Mouse (Mus musculus) adrenal gland, postnatal 14 days (tissue): ENCODE measurements around the gene Ccdc15. TPM values are rescaled to one million over a fixed set of nuclear protein-coding genes. Genes with fewer than 3 reads are reported as not detected.

ENCODE experiments used
- DNase-seq: peaks from one replicate; pipeline ENCODE4 v3.0.0; 2021; ENCODE audit warnings: mixed read lengths
- long read RNA-seq, 2 experiments: library from polyadenylated mRNA; stranded (forward); transcript quantifications; one replicate each; pipeline ENCODE4 v2.0.0; 2021
- total RNA-seq: library from RNA; stranded (reverse); gene quantifications from 2 replicates; pipeline ENCODE4 v1.2.3, GENCODE M21; 2021

Gene Ccdc15
- 2.9 and 4.2 TPM in 2 replicates for total RNA-seq
- long read RNA-seq, experiment 1, result 0 reads
- long read RNA-seq, experiment 2, partial matches to known transcripts, result 1 of 1 reads
- long read RNA-seq, experiment 2, other reads (novel, unspliced or antisense), result 0 of 1 reads

DNA sequence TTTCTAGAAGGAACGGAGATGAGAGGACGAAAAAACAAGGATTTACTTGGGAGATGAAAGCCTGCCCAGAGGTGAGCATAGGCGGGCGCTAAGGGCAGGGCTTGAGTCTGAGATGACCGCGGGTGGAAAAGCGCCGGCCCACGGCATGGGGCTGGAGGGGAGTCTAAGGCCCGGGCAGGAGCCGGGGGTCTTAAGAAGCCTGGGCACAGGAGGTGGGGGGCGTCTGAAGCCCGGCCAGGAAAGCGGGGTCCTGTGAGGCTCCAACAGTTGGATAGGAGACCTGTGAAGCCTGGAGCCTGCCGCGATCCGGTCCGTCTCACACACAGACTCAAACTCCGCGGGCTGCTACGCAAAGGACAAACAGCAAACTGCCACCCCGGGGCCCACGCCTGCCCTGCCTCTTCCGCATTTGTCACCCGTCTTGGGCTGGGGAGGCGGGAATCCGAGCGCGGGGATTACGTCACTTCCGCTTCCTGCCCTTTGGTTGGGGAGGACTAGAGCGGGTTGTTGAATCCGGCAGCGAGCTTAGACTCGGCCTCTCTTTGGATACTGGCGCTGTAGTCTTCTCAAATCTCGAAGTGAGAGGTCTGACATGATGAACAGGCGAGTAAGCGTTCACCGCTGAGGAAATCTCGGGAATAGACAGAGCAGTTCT is at the start of gene Ccdc15:
TSS of gene Ccdc15 (minus strand) at position 445 of the 655 bp plus-strand sequence.
- peak; percentile 99 for DNase-seq

DNA sequence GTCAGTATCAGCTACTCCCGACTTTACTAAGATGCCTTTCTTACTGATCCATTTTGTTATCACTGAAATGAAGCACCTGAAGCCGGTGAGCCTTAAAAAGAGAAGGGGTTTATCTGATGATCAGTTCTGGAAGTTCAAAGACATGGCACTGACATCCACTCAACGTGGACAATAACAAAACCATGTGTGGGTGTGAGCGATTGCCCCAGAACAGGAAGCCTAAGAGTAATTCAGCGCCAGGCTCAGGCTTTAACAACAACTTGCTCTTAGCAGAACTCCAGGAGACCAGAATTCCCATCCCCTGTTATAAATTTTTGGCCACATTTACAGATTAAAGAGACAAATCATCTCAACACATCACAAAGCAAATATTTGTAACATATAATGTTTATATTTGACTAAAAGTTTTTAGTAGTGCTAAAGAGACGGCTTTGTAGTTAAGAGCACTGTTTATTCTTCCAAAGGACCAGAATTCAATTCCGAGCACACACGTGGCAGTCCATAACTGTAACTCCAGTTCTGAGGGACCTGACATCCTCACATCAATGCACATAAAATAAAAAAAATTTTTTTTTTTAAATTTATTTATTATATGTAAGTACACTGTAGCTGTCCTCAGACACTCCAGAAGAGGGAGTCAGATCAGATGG is 45.4 kb upstream of the Ccdc15 start:
- no peak for DNase-seq

DNA sequence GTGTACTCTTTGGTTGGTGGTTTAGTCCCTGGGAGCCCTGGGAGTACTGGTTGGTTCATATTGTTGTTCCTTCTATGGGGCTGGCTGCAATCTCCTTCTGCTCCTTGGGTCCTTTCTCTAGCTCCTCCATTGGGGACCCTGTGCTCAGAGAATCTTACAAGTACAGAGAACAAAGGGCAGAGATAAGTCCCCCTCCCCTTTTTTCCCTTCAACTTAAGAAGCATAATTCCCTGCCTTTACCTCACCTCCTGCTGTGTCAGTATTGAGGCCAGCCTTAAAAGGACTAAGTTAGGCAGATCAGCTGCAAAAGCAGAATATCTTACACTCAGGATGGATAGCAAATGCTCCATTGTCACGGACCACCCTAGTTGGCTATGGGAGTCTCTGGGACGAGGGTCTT is 43.8 kb upstream of the Ccdc15 start:
- DNase-seq, result no peak

DNA sequence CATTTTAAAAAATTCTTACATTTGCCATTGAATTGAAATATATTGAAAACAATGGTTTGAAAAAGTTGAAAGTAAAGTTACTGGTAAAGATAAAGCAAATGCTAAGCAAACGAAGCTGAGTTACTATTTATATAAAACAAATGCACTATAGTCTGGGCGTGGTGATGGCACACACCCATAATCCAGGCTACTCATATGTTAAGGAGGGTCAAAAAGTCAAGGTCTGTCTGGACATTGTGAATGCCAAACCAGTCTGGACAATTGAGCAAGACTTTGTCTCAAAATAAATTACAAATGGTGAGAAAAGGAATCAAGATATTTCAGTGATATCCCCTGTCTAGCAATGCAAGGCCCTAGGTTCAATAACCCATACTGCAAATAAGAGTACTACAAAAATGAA is 42.7 kb upstream of the Ccdc15 start:
- DNase-seq, result no peak

DNA sequence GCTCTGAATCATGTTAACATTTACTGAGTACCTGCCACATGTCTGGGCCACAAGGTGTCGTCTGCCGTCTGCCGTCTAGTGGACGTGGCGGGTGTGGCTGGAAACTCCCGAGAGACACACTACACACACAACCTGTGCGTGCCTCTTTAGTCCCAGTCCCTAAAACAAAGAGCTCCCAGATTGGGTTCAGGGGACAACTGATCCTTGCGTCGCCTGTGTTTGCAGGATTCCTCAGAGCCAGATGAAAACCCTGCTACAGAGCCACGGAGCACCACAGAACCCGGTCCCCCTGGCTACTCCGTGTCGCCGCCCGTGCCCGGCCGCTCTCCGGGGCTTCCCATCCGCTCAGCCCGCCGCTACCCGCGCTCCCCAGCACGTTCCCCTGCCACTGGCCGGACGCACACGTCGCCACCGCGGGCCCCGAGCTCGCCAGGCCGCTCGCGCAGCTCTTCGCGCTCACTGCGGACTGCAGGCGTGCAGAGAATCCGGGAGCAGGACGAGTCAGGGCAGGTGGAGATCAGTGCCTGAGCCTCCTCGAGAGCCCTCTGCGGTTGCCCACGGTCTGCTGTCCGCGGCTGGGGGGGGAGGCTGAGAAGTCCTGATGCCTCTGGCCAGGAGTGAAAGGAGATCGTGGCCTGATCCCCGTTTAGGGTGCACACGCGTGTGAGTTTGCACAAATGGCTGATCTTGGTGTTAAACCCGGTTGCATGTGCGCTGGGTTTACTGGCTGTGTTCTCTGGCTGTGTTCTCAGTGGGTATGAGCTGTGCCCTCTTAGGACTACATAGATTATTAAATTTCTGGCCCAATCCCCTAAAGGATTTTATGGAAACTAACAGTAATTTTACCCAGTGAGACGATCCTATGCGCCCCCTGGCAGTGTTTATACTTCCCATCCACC is 36.3 kb upstream of the Ccdc15 start:
- peak; percentile 72 for DNase-seq

DNA sequence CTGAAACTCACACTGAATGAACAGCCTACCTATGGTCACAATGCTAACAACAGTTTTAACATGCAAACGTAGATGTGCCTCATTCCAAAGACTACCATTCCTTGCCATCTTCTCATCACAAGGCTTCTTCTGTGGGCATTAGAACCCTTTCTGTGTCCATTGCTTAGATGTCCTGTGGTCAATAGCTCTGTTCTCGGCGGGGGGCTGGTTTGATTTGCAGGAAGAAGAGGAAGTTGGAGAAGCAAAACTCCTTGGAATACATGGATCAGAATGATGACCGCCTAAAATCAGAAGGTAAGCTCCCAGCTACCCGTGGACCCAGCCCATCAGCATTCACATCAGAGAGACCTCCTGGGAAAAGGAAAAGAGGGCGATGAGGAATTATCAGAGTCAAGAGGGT is 34.9 kb upstream of the Ccdc15 start:
- DNase-seq, result no peak

DNA sequence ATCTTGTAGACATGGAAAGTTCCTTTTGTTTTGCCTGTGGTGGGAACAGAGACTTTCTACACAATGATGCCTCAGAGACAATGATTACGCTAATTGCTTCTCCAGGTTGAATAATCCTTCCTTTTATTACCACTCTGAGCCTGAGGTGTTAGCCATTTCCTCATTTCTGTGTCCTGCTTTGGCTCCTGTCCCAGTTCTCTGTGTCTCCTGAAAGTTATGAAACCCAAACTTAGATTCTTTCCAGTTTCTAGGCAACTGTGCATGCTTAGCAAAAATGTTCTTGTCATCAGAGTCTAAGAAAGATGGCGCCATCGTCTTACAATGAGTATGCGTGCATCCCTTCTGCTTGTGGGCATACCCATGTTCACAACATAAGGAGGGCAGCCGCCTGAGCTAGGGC is 27.5 kb upstream of the Ccdc15 start:
- DNase-seq, result peak; percentile 26

DNA sequence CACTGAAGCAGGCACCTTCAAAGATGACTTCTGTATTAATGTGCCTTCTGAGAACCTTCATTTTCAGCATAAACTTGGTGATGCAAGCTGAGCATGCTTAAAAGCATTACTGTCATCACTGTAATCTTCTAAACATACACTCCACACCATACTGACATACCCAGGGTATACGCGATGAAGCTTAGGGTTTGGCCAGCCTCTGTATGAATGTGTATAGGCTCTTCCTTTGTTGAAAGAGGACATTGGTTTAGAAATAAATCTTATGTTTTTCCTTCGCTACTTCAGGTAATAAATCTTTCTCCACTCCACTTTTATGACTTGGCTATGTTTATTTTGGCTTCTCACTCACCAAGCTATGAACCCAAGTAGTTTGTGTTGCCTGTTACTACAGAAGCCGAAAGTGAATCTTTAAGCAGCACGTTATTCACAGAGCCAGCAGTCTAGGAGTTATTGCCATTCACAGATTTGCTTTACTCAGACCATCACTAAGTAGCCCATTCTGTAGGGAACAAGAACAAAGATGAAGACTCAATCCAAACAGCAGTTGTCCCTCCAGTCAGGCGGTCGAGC is 23.1 kb upstream of the Ccdc15 start:
- DNase-seq, result no peak

DNA sequence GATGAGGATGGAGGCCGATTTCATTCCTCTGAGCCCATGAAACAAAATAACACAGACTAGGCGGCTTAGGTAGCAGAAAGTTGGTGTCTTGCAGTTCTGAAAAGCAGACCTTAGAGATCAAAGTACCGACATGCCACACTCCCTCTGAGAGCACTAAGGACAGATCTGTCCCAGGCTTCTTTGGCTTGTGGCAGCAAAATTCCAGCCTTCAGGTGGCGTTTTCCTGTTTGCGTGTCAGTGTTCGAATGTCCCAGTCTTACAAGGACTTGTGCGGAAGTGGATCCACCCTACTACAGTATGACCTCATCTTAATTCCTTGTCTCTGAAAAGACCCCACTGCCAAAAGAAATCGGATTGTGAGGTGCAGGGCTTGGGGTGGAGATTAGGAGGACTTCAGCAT is 20.6 kb upstream of the Ccdc15 start:
- DNase-seq, result peak; percentile 32

DNA sequence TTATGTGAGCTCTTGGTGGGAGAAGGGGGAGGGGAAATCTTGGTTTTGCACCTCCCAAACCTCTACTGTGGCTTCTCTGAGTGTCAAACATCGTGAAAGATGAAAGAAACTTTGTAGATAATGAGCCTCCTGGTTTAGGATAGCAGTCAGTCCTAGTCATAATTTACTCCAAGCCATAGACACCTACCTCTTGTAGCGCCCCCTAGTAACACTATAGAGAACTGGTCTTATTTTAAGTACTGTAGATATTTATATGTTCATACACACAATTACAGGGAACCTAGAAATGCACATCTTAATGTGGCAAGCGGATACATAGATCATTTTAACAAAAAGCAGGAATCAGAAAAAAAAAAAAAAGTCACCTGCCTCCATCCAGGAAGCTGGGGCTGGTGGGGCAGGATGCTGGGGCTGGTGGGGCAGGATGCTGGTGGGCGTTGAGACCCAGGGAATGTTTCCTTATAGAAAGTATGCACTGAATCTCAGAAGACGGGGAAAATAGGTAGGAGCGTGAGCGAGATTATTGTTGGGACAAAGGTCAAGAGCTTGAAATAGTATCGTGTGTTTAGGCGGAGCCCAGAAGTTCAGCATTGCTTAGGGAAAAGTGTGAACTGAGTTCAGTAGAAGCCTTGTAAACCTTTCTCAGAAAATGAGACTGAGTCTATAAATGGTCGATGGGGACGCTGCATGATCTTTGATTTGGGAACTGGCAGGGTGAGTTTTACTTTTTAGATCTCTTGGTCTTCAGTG is 20.0 kb upstream of the Ccdc15 start:
- no peak for DNase-seq

DNA sequence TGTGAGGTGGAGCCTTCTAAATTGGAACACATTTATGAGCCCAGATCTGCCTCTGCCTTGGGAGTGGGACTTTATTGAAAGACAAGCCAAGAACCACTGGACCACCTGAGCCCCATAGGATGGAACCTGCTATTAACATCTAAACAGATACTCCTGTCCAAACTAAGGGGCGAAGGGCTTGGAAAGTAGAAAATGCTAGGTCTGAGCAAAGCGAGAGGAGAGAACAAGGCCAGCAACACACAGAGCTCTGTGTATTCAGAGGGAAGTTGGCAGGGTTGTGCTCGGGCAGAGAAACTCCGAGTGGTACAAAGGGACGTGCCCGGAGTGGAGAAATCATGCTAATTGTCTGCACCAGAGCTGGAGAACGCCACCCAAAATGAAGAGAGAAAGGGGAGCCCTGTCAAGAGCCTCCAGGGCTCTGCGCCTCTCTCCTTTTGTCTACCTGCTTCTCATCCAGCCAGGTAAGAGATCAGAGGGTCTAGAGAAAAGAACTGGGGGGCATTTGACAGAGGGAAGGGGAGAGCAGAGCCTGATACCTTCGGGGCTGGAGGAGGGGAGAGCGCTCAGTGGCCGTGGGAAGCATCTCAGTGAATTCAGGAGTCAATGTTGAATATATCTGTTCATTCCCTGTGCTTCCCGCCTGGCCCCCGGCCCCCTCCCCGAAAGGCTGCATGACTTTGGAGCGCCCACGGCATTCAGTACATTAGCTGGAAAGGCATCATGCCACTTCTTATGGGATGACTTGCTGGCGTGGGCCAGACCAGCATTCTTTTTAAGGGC is 19.3 kb upstream of the Ccdc15 start, which contains the start of gene Hepacam:
TSS of gene Hepacam (plus strand) at position 51 of the 780 bp plus-strand sequence.
- DNase-seq, result no peak

DNA sequence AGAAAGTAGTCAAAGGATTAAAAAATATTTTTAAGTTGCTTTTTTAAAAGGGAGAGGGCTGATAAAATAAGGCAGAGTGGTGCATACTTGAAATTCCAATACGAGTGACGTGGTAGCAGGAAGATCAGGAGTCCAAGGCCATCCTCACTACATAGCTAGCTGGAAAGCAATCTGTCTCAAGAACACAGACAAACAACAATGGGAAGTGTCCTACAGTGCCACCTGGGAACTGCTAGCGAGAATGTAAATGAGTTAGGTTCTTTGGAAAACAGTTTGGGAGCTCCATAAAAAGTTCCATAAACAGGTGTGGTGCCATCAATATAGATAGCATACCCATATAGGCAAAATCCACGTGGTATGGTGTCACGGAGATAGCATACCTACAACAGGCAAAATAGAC is 17.5 kb upstream of the Ccdc15 start:
- DNase-seq, result peak; percentile 26

DNA sequence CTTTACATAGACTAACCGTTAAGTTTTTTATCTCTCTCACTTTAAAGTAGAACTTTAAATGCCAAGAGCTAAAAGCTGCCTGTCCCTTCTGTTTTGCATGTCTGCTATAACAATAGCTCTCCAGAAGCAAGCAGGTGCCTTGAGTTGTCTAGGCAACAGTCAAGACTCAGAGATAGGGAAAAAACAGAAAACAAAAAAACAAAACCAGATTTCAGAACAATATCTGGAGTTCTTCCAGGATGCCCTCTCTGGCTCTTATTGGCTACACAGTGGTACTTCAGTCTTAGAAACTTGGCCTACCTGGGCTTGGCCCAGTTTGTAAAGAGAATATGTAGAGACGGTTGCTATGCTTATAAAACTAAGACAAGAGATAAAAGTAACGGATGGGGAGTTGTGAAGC is 16.2 kb upstream of the Ccdc15 start:
- DNase-seq, result no peak

DNA sequence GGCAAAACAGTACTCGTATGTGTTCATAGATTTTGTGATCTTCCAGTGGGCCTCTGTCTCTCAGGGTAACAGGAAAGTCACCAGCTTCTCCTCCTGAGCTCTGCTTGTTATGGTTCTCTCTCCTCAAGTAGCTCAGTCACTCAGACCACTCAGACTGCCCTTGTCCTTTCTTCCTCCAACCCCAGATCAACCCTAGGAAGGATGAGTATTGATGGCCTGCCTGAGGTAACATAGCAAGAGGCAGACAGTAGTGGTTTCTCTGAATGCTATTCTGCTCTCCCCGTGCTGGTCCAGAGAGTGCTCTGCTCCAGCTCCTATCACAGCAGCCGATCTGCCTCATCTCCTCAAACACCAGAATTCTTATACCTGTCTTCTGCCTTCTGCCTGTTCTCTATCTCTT is 15.3 kb upstream of the Ccdc15 start:
- no peak for DNase-seq

DNA sequence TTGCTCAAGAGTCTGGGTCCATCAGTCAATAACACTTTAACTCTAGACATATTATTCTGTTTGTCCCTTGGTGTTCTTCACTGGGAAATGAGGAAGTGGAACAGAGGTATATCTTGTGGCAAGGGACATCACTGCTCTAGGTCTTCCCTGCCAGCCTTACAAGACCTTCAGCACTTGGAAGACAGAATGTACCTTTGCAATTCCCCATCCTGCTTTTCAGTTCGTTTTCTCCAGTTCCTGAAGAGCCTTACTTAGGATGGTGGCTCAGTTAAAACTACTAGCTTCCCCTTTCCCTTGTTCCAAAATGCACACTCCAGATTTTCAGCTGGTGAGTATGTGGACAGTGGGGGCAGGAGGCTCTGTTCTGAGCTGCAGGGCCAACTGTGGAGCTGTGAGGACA is 14.6 kb upstream of the Ccdc15 start:
- no peak for DNase-seq

DNA sequence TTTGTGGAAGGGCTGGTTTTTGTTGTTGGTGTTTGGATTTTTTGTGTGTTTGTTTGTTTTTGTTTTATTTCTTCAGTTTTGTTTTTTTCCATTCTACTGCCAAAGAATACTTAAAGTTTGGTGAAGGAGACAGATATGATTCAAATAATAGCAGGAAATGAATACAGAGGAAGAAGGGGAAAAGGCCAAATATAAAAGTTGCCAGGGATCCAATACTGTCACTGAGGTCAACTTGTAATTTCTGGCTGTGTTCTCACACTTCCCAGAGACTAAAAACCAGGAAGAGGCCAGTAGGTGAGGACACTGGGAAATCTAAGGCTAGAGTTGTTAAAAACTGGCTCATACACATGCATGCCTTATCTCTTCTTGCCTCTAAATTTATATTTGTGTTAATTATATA is 13.9 kb upstream of the Ccdc15 start:
- DNase-seq, result no peak

DNA sequence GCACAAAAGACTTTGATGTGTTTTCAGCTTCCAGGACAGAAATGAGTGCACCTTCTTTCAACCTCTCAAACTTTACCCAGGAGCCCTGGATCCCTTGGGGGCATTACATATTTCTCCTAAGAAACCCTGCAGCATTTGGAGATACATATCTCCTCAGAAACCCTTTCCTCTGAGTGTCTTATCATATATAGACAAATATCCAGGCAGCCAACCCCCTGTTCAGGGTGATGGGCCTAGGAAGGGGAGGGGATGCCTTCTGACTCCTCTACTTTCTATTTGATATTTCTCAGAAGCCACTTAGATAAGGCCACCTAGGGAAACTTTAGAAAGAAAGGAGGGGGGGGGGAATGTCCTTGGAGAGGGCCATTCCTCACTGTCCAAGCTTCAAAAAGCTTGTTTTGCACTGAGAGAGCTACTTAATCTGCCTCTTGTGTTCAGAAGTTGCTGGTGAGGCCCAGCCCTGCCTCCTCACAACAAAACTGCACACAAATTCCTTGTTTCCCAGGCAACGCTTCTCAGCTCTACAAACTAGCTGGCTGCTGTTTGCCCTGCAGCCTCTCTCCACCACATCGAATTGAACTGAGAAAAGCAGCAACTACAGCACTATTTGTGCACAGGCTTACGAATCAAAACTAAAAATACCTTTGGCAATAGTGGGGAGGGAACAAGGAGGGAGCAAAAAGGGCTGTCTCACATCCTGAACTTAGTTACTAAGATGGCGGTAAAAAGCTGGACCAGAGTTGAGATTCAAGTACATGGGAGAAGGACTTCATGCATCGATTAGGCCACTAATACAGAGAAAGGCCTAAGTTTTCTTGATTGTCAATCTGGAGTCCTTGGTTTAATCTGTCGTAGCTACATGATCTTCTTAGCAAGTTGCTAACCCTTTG is 11.3 kb upstream of the Ccdc15 start:
- DNase-seq, result peak; percentile 68

DNA sequence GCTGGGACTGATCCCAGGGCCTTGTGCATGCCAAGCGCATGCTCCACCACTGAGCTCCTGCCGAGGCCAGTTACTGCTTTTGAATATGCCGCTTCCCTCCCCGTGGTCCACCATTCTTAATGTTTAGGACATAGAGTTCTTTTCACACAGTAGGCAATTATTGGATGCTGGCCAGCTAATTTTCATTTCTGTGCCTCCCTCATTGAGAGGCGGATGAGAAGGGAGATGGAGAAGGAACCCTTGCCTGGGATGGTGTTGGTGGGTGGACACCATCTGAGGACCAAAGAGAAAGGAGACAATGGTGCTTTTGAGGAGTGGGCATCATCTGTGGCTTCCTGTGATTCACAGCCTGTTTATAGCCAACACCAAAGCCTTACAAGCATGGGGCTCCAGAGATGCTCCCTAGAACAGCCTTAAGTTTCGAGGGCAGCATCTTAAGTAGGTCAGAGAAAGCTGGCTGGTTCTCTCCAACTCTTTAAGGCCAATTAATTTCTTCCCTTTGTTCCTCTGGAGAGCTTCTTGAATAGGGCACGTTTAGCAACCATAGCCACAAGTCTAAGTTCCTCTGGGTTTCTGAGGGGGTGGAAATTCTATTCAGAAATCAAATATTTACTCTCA is 10.6 kb upstream of the Ccdc15 start:
- no peak for DNase-seq

DNA sequence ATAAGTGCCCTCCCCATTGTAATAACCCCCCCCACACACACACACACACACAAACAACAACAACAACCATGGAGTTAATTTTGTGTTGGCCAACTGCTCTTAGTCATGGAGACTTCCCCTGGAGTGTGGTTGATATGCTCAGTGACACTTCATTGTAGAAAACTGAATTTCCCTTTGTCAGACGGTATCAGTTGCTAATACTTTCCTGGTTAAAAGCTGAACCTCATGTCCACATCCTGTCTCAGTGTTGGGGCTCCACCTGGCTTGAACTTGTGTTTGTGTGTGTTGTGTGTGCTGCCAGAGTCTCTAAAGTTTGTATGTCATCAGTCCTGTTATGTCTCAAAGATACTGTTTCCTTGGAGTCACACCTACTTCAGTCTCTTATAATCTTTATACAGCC is 6.3 kb upstream of the Ccdc15 start:
- no peak for DNase-seq
